Mouse (Mus musculus) mouse trophoblast stem cell (cell line): ENCODE measurements around the gene Setd3.
"Not testable (repeated sequence)": the region's sequence is repeated elsewhere in the genome, so short reads cannot be mapped to it uniquely, and the experiment has no call there.

Experiments used
- in situ Hi-C, 2 experiments: fragments of 300-500 bp; cut with MseI, MboI; formaldehyde crosslinking; loops; 2 replicates in 1 of 2; 3 replicates in 1 of 2; pipeline ENCODE4 v1.15.1; 2025

Setd3 gene

DNA sequence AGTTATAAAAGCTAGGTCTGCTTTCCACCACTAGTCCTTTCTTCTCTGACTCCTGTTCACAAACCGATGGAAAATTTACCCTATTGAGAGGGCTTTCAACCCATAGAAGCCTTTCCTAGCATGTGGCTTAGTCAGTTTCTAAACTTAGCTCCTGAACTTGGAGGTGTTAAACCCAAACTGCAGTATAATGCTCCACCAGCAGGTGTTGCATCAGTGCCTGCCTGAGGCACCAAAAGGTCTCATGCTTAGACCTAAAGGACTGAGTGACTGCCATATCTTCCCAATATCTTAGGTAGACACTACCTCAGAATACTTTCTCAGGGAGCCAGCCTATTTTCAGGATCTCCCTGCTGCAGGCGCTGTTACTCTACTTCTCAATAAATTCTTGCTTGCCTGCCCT lies 26.4 kb downstream of the Setd3 start:
- in situ Hi-C loops: no loop called here

DNA sequence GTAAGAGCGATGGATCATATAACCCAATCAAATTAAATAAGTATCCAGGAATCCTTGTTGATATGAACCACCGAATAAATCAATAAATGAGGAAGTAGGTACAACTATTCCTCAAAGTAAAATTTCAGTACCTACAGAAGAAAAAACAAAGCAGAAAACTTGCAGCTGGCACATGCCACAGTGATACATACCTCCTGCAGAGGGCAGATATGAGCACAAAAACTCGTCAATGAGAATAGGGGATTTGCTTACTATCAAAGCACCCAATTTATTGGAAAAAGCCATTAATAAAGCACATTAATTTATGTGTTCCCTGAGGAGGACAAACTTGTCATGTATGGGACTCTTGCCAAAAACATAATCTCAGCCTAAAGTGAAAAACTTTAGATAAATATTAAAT lies 29.4 kb downstream of the Setd3 start:
- in situ Hi-C loops: no loop called here

DNA sequence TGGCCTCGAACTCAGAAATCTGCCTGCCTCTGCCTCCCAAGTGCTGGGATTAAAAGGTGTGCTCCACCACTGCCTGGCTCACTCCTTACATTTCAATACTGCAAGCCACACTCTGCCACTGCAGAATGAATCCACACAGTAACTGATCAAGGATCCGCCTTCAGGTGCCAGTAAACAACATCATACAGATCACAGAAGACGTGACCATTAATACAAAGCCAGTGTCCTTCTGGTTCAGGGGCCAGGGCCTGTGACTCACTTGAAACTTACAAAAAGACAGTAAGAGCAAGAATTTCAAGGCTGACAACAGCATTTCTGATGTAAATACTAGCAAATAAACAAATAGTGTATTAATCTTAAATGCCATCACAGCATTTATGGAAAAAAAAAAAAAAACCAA lies 33.9 kb downstream of the Setd3 start:
- in situ Hi-C loops: no loop called here

DNA sequence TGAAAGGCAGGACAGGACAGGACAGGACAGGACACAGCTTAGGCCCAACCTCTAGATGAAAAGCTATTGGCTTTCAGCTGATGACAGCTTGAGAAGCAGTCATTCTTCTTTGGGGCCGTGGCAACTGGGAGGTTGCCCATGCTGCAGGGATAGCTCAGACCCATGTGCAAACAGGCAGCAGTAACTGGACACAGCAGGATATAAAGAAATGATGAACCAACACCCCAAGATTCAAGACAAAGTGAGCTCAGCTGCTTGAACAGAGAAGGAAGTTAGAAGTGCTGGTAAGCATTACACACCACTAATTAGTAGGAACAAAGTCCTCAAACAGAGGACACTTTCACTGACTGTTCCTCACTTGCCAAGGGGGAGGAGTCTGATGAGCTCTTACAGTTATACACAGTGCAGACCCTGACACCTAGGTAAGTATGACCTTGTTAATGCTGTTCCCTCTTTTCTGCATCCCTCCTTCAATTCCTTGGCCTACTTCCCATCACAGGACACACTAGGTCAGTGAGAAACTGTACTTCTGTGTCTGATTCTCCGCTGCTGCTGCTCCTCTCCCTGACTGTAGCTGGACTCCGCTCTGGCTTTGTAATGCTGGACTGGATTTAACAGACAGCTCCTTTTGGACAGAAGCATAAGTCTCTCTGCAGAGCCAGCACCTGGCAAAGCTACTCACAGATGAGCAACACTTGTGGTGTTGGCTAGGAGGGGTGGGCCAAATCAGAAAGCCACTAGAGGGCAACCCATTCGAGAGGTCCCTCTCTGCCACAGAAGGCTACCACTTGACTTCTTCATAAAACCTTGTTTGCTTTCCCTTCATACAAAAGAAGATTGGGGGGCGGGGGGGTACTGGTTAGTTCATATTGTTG lies 35.3 kb downstream of the Setd3 start:
- in situ Hi-C loops: no loop called here

DNA sequence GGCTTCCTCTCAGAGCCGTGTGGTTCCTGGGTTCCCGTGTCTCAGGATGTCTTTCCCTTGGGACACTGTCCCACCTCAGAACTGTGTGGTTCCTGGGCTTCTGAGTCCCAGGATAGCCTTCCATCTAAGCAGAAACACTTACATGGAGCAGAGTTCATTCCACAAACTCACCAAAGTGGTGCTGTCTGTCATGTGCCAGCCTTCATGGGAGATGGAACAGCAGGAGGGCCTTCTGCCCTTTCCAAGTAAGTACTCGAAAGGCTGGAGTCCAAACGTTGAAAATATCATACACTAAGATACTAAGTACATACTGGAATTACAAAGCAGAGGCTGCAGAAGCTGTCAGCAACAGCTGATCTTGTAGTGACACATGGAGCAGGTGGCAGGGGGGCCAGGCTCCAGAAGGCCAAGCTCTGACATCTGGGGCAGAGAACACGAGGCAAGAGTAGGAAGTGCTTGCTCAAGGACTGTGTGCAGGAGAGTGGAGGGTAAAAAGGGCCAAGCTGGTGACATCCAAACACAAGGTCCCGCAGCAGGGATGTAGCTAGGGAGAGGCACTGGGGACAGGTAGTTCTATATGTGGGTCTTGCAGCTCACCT lies 43.4 kb downstream of the Setd3 start:
- in situ Hi-C loops: no loop called here

DNA sequence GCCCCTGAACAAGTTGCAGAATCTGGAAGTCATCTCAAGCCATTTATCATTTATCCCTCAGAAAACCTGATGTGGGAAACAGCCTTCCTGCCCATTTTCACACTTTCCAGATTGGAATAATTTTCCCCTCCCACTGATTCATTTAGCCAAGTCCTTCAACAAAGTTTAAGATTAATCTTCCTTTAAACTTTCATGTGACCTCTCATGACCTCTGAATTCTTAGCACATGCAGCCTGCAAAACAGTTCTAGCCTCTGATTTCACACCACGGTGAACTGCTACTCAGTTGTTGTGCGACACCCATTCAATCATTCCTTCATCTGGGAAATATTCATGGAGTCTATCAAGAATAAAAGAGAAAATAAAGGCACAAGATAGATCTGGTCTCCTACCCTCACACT lies 45.9 kb downstream of the Setd3 start:
- in situ Hi-C loops: no loop called here

DNA sequence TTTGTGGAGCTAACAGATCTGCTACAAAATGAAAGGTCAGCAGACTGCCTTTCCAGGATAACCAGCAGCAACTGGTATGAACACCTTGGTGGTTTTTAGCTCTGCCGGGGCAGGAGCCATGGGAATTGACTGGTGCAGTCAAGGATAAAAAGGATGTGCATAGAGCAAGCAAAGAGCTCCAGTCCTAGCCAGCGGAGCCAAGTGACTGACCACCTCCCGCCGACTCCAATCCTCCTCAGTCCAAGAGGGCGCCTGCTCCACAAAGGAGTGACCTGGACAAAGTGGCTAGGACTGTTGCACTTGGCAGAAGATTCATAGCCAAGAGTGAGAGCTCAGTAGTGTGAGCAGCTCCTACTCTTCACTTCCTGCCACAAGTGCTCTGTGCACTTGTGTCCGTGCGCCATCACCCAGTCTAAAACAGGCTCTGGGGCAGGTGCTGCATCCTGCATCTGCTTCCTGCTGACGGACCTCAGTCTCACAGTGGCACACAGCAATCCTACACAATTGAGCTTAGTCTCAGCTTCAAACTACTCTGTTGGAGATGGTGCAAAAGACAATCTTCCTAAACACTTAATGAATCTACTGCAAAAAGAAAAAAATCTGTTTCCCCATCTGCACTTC lies 46.6 kb downstream of the Setd3 start:
- in situ Hi-C loops: no loop called here

DNA sequence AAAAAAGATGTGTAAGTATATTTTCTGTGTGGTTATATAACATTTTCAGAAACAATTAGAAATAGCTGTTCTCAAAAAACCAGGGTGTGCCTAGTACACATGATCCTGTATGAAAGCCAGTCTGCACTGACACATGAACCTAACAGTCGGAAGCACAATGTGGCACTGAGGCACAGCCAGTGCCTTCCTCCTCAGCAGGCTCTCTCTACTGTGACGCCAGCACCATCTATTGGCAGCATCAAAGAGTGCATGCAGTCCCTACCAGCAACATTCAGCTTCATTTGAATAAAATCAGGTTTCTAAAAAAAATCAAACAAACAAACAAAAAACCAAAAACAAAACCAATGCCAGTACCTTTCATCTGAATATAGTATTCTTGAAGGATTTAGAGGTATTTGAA lies 57.8 kb downstream of the Setd3 start:
- in situ Hi-C loops: no loop called here

DNA sequence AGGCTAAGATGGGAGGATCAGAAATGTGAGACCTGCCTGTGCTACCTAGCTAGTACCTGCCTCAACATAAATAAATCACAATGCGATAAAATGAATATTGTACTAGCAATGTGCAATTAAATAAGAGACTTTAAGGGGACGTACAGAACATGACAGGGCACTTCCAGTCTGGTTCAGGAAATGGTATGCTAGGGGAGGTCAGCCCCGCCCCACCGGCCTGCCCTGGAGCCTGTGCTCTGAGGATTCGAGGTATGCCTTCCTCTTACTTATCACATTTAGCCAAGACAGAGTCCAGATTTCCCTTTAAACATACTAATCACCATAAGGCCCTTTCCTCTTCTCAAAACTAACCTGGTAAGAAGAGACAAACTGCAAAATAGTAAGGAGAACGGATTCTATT lies 58.7 kb downstream of the Setd3 start:
- in situ Hi-C loops: no loop called here

DNA sequence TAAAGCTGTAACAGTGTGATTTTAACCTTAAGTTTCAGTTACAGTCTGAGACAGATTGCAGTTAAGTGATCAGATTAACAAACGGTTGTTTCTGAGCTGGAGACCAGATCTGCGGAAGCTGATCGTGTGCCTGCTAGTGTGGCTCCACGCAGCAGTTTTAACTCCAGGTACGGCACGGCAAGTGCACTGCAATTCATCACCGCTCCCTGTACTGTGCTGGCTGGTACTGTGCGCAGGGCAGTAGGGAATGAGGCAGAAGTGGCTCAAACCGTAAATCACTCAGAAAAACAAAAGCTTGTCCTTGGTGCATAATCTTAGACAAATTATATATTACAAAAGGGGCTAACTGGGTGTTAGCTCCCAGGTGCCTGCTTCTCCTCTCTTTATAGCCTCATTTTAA lies 59.2 kb downstream of the Setd3 start:
- in situ Hi-C loops: no loop called here

DNA sequence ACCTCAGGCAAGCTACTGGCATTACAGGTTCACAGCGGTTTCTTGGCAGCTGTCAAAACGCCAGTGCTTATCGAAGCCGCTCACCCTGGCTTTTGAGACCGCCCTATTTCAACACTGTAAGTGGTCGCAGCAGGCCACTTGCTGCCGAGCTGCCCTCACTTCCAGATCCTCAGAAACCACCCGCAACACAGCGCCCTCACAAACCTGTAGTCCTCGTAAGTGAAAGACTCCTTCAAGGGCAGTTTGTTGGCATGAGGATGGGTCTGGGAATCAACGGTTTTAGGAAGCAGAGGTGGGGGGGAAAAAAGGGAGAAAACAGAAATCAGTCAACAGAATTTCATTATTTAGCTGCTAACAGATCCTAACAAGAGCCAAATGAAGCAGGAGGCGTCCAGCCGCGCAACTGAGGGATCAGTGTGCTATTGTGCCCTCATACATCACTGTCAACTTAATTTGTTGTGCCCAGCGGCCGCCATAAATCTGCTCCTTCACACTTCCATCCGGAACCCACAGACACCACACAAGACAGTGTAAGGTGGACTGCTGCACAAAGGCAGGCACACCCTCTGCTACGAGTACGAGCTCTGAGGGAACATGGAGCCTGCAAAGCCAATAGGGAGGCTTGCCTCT lies 60.1 kb downstream of the Setd3 start:
- in situ Hi-C loops: no loop called here

DNA sequence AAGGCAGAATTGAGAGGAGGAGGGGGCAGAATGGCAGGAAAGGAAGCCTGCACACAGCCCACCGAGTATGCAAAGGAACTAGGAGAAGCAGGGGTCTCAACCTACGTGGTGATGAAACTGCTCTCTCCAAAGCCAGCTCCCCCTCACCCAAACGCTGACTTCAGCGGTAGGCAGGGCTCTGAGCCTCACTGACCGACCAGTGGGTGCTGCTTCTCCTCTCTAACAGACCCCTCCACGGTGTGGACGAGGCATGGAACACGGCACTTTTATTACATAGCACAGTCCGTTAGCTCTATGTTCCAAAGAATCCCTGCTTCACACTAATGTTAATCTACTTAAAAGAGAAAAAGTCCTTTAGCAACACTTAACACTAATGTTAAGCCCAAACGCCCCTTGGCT lies 60.6 kb downstream of the Setd3 start:
- in situ Hi-C loops: no loop called here

DNA sequence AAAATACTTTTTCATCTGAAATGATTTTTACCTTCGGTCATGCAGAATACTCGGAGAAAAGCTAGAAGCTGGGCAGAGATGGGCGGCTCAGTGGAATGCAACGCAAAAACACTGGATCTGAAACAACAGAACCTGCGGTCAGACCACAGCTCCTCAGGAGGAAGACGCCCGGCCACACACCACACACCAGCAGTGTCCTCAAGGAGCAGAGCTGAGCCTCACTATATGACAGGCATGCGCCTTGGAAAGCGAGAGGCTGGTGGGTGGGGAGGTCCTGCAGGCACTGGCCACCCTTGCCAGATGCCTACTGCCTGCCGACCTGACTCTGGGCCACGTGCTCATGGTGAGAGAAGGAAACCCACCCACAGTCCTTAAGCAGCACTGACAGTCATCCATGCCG lies 67.9 kb downstream of the Setd3 start:
- in situ Hi-C loops: no loop called here

DNA sequence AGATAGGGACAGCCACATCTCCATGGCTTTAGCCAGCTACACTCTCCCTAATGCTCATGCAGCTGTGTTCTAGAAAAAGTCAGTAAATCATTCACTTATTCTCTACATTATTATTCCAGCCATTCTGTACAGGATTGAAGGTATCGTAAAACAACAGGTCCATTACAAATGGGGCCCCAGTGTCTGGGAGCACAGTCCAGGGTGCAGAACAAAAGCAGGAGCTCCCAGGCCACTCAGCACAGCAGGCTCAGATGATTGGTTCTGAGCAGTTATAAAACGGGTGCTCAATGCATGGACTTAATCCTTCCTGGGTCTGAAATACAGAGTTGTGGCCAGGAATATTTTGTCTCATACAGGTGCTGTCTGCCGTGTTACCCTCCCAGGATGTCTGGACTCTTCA lies 68.4 kb downstream of the Setd3 start:
- in situ Hi-C loops: no loop called here

DNA sequence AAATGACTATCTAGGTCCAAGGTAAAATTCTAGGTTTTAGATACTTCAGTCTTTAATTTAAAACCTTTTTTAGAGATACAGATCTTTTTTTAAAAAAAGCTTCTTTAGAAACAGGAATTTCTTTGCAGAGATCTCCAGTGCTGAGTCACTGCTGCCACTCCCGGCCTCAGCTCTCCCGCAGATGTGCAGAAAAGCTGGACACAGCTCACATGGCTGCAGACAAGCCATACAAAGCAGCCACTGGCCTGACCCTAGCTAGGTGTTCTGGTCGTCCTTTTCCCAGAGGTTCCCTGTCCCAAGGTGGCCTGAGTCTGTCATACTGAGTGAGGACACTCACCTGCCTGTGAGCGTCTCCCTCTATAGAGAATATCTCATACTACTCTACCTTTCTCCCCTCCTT lies 69.4 kb downstream of the Setd3 start:
- in situ Hi-C loops: no loop called here

DNA sequence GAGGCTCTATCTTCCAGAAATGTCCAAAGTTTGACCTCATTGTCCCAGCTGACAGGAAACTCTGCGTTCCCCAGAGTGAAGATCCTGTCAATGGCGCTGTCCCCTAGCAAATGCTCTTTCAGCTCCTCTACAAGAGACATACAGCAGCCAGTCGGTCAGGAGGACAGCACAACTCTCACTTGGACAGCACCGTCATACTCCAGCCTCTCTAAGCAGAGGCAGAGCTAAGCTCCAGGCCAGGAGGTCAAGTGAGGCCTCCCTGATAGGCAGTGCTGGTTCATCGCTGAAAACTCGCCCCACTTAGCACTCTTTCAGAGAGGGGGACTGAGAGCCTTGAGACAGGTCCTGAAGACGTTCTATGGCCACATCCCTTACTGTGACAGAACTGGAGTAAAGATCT lies 70.5 kb downstream of the Setd3 start:
- in situ Hi-C loops: not testable (repeated sequence)

DNA sequence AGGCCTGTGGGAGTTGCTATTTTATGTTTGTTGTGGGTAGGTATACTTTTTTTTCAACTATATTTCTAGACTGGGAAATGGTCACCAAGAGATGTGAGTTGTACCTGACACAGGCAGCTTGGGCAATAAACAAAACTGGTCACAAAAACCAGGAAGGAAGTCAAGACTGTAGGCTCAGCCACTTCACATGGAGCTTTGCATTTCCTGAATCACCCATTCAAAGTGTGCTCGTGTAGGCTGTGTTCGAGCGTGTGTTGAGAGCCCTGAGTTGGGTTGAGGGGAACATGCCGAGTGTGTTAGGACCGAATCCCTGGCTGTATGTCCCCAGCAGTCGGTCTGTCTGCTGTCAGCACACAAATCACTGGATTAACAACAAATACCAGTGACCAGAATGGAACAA lies 75.8 kb downstream of the Setd3 start:
- in situ Hi-C loops: no loop called here

DNA sequence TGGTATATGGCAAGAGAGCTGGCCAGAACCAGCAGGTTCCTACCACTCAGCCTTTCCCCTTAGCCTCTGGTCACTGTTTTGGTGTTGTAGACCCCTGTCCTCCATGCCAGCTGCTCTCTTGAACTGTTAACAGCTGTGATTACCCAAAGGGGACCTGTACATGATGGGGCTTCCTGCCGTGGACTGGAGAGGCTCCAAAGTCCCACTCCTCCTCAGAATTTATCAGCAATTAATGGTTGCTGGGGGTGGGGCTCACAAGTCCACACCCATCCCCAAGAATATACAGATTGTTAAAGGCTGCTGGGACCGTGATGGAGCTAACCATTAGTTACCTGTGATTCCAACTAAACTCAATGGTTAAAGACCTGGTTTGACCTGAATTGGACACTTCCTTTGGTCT lies 77.0 kb downstream of the Setd3 start:
- in situ Hi-C loops: no loop called here

DNA sequence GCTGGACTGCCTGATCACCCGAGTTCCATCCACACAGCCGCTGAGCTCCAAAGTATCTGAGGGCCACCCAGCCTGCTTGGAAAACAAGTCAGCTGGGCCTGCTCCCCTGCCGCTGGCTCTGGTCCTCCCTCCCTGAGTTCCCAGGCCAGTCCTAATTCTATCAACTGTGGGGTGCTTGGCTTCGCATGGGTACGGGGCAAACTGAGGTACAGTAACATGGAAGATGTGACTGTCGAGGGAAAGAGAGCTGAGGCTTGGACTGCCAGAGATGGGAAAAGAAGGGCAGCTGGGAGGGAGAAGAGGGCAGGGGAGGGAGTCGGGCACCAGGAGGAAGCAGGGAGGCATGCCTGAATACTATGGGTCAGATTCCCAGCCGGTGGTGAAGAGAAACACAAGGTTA lies 78.9 kb downstream of the Setd3 start:
- in situ Hi-C loops: no loop called here

DNA sequence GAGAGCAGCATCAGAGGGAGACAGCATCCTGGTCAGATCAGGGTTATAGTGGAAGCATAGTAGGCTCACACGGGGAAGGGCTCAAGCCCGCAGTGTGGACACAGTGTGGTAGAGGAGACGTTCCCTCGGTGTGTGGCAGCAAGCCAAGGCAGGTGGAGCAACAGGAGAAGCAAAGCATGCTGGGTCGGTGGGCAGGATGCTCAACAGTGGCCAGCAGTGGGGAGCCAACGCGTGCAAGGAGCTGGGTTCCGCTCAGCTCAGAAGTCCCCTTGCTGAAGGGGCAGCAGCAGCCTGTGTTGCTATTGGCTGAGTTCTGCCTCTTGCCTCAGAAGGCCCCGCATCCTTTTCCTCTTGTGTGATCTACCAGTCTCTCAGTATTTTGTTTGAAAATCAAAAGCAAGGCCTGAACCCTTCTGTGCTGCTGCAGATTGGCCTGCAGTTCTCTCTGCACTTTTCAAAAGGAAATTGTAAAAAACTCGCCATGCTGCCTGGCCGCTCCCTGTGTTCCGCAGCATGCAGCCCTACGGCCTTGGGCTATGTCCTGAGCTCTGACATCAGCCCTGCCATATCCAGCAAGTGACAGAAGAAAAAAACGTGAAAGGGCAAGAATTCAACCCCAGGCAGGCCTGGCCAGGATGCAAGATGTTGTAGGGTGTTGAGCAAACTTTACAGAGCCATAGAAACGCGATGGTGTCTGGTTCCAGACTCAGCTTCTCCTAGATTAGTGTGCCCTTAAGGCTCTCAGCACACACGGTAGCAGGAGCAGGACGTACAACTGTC lies 80.7 kb downstream of the Setd3 start:
- in situ Hi-C loops: no loop called here

DNA sequence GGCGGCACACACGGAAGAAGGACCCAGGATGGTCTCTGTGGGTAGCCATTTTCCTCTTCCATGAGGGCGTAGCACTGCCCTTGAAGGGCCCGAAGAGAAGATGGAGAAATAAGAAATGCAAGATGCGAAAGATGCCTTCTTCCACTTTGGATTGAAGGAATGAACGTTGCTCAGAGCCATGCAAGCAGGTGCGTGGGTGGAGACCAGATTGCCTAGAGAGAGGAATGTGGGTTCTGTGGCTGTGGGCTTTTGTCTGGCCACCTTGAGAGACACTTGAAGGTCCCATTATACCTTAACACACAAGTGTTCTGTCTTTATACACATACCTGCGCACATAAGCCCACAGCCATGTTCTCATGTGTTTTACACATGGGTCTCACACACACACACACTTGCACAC lies 81.5 kb downstream of the Setd3 start:
- in situ Hi-C loops: no loop called here

DNA sequence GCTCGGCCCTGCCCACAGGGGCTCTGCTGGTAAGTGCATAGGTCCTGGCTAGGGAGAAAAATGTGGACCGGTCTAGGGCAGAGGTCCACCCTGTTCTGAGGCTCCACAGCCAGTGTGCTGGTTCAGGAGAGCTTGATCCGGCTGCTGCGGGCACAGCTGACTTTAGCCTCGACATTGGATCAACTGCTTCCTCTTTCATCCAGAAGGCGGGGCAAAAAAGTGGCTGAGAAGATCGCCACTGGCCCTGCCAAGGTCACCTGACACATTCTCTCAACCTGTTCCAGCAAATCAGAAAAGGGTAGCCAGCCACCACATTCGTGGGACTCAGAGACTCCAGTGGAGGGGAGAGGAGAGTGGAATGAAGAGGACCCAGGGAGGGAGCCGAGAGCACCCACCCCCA lies 90.9 kb downstream of the Setd3 start:
- in situ Hi-C loops: no loop called here
